Mouse (Mus musculus): ENCODE measurements around the gene Dip2b. TPM values are rescaled to one million over a fixed set of nuclear protein-coding genes. Genes with fewer than 3 reads are reported as not detected.
"Not testable (repeated sequence)": the region's sequence is repeated elsewhere in the genome, so short reads cannot be mapped to it uniquely, and the experiment has no call there.

The Dip2b gene
- polyA plus RNA-seq, 1 experiment from 2014 or later: 14.3 TPM

GRCm38 (mm10) chr15:100247296-100247695 is 208.8 kb downstream of the Dip2b start:
- H3K27me3 ChIP-seq: no peaks in the 10 kb centered on the region
- no peak overlapping the region for H3K9ac ChIP-seq (replicated peaks)
- H3K36me3 ChIP-seq: peaks cover 98% of the 10 kb centered on the region
- ATAC-seq (ENCODE audit: insufficient number of reproducible peaks, insufficient read depth, low FRiP score, low TSS enrichment, low read depth): no peak
- 95% methylated on average over 9 of the region's 9 CpGs for WGBS
- no peaks in the 10 kb centered on the region for H3K9me3 ChIP-seq
- H3K4me3 ChIP-seq (replicated peaks): no peak overlapping the region
- H3K27ac ChIP-seq: no peak overlapping the region
- H3K4me2 ChIP-seq: no peak overlapping the region
- H3K4me1 ChIP-seq (replicated peaks): no peaks in the 10 kb centered on the region

DNA sequence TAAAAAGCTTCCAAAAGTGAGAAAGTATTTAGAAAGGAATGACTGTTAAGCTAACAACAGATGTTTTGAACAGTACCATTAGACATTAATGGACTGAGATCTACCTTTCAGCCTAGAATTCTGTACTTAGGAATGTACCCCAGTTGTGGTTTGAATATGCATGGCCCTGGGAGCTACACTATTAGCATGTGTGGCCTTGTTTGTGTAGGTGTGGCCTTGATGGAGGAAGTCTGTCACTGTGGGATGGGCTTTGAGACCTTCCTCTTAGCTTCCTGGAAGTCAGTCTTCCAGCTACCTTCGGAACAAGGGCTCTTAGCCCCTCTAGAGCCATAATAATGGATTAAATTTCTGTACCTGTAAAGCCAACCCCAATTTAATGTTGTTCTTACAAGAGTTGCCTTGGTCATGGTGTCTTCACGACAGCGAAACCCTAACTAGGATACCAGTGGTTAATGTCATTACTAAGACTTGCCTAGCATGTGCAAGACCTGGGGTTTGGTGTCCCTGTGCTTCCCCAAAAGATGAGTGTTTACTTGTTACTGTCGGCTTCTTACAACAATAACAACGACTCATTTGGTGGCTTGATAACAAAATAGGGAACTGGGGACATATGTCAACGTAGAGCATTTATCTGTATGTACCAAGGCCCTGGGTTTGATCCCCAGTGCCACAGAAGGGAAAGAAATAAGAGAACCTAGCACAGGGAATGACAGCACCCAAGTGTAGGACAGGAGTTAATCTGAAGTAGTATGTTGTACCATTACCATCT is 210.4 kb downstream of the Dip2b start:
- WGBS: 96% methylated on average over 6 of the region's 6 CpGs
- Histone ChIP-seq H3K27ac (no peak overlapping the region), H3K36me3 (peaks cover 97% of the 10 kb centered on the region), H3K27me3 (no peaks in the 10 kb centered on the region), H3K9ac (replicated peaks) (no peak overlapping the region), H3K4me3 (replicated peaks) (no peak overlapping the region), H3K4me1 (replicated peaks) (no peaks in the 10 kb centered on the region), H3K4me2 (no peak overlapping the region), H3K9me3 (no peaks in the 10 kb centered on the region)
- no peak for ATAC-seq (ENCODE audit: insufficient number of reproducible peaks, insufficient read depth, low FRiP score, low TSS enrichment, low read depth)

DNA sequence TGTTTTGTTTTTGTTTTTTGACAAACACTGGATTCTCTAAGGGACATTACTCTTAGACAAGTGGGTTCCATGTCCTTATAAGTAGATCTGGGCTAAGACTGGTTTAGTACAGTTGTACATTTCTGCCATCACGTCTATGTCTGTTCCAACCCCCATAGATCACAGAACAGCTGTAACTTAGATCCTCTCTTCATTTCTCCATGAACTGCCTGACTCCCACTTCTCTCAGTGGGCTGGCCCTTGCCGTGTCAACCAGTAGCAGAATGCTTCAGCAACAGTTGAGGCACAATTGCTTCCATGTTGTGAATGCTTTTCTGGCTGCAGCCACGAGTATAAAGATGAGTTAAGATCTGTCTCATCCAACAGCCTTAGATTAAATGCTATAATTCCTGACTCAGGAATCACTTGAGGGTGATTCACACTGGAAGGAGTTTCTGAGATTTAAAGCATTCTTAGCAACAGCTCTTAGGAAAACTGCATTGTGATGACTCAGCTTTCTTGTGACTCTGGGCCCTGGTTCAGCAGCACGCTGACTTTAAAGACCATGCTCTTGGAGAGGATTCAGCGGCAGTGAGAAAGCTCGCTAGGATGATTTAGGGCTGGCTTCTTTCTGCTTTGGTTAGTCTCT is 212.8 kb downstream of the Dip2b start:
- no peak for ATAC-seq (ENCODE audit: insufficient number of reproducible peaks, insufficient read depth, low FRiP score, low TSS enrichment, low read depth)
- Histone ChIP-seq H3K27ac (no peak overlapping the region), H3K9me3 (no peaks in the 10 kb centered on the region), H3K36me3 (peaks cover 99% of the 10 kb centered on the region), H3K4me2 (no peak overlapping the region), H3K4me1 (replicated peaks) (no peaks in the 10 kb centered on the region), H3K9ac (replicated peaks) (no peak overlapping the region), H3K4me3 (replicated peaks) (no peak overlapping the region), H3K27me3 (no peaks in the 10 kb centered on the region)
- 94% methylated on average over 6 of the region's 6 CpGs for WGBS

DNA sequence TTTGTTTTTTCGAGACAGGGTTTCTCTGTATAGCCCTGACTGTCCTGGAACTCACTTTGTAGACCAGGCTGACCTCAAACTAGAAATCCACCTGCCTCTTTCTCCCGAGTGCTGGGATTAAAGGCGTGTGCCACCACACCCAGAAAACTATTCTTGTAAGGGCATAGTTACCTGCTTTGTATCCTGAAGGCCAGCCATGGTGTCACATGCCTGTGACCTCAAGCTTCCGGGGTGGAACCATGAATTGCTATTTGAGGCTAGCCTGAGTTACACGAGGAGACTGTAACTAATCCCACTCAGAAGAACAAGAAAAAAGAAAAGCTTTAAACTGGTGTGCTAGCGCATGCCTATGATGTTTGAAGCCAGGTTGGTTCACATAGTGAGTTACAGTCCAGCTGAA is 217.9 kb downstream of the Dip2b start:
- Histone ChIP-seq H3K4me2 (no peak overlapping the region), H3K4me3 (replicated peaks) (no peak overlapping the region), H3K4me1 (replicated peaks) (no peaks in the 10 kb centered on the region), H3K27me3 (no peaks in the 10 kb centered on the region), H3K9me3 (no peaks in the 10 kb centered on the region), H3K36me3 (peaks cover 86% of the 10 kb centered on the region), H3K27ac (no peak overlapping the region), H3K9ac (replicated peaks) (no peak overlapping the region)
- ATAC-seq (ENCODE audit: insufficient number of reproducible peaks, insufficient read depth, low FRiP score, low TSS enrichment, low read depth): no peak
- WGBS: 88% methylated on average over 6 of the region's 6 CpGs

- peaks cover 79% of the 10 kb centered on the region for H3K36me3 ChIP-seq
- H3K9ac ChIP-seq (replicated peaks): no peak overlapping the region
- WGBS: 88% methylated on average over 5 of the region's 5 CpGs
- no peak overlapping the region for H3K4me3 ChIP-seq (replicated peaks)
- ATAC-seq (ENCODE audit: insufficient number of reproducible peaks, insufficient read depth, low FRiP score, low TSS enrichment, low read depth): no peak
- no peak overlapping the region for H3K4me2 ChIP-seq
- no peaks in the 10 kb centered on the region for H3K27me3 ChIP-seq
- no peaks in the 10 kb centered on the region for H3K4me1 ChIP-seq (replicated peaks)
- H3K9me3 ChIP-seq: no peaks in the 10 kb centered on the region
- no peak overlapping the region for H3K27ac ChIP-seq
These were observed 218.8 kb downstream of the Dip2b start for GRCm38 (mm10) chr15:100257305-100257704.

DNA sequence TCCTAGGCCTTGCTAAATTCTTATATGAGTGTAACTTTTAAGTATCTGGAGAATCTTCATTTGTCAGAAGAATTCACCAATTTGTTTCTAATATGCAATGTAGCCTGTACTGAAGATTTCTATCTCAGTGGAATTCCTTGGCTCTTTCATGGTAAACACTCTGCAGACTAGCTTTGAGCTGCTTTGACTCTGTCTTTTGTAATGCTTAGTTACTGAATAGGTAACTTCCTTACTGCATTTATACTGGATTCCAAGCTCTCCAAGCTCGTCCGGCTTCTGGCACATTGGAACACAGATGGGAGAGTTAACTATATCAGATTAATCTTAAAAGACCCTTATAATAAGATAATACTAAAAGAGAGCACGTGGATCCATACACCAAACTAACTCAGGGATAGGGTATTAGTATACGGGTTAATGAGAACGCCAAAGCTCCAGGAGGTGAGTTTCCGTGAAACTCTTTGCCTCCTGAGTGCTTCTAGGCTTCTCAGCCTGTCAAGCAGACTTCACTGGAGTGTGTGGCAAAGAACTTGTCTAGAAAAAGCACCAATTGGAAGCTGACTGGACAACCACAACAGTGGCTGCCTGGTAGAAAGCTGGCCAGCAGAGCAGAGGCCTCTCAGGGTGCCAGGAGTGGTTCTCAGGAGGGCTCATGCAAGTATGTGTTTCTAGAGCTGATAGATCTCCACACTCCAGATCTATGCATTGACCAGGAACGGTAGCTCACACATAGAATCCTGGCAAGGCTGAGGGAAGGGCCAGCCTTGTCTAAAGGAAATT is 220.4 kb downstream of the Dip2b start:
- H3K4me1 ChIP-seq (replicated peaks): no peaks in the 10 kb centered on the region
- no peak overlapping the region for H3K9ac ChIP-seq (replicated peaks)
- no peaks in the 10 kb centered on the region for H3K9me3 ChIP-seq
- WGBS: 95% methylated on average over 7 of the region's 7 CpGs
- no peaks in the 10 kb centered on the region for H3K27me3 ChIP-seq
- peaks cover 65% of the 10 kb centered on the region for H3K36me3 ChIP-seq
- H3K27ac ChIP-seq: no peak overlapping the region
- H3K4me2 ChIP-seq: no peak overlapping the region
- ATAC-seq (ENCODE audit: insufficient number of reproducible peaks, insufficient read depth, low FRiP score, low TSS enrichment, low read depth): no peak
- H3K4me3 ChIP-seq (replicated peaks): no peak overlapping the region

DNA sequence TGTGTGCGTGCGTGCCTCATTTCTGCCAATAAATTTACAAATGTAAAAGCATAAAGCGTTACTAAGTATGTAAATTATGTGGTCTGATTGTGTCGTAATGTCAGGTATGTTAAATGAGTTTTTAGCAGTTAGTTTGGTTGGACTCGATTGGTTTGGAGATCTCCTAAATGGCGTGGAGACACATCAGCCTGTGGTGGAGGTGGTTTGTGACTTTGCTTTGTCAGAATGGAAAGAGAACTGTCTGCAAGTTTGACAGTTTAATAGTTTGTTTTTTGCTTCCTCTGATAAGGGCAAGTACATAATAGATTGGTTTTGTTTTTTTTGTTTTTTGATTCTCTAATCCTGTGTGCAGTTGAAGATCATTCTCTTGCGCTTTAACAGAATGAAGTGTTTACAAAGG is 221.9 kb downstream of the Dip2b start:
- peaks cover 50% of the 10 kb centered on the region for H3K36me3 ChIP-seq
- H3K4me2 ChIP-seq; H3K9me3 ChIP-seq; H3K4me3 ChIP-seq (replicated peaks); H3K9ac ChIP-seq (replicated peaks); H3K27ac ChIP-seq; ATAC-seq (ENCODE audit: insufficient number of reproducible peaks, insufficient read depth, low FRiP score, low TSS enrichment, low read depth); H3K4me1 ChIP-seq (replicated peaks); H3K27me3 ChIP-seq: not testable (repeated sequence)
- WGBS: 91% methylated on average over 6 of the region's 7 CpGs

GRCm38 (mm10) chr15:100263246-100263905 is 224.9 kb downstream of the Dip2b start:
- no peak overlapping the region for H3K9ac ChIP-seq (replicated peaks)
- 18% methylated on average over 4 of the region's 4 CpGs for WGBS
- H3K4me1 ChIP-seq (replicated peaks): no peaks in the 10 kb centered on the region
- peaks cover 20% of the 10 kb centered on the region for H3K36me3 ChIP-seq
- no peak for ATAC-seq (ENCODE audit: insufficient number of reproducible peaks, insufficient read depth, low FRiP score, low TSS enrichment, low read depth)
- H3K9me3 ChIP-seq: no peaks in the 10 kb centered on the region
- no peak overlapping the region for H3K4me2 ChIP-seq
- no peaks in the 10 kb centered on the region for H3K27me3 ChIP-seq
- H3K27ac ChIP-seq: no peak overlapping the region
- no peak overlapping the region for H3K4me3 ChIP-seq (replicated peaks)

GRCm38 (mm10) chr15:100265586-100266325 is 227.3 kb downstream of the Dip2b start:
- Histone ChIP-seq H3K4me1 (replicated peaks) (no peaks in the 10 kb centered on the region), H3K9me3 (no peaks in the 10 kb centered on the region), H3K4me2 (no peak overlapping the region), H3K27ac (no peak overlapping the region), H3K36me3 (peaks cover 6% of the 10 kb centered on the region; the same call in 1 of the 2 replicates), H3K27me3 (peaks cover 14% of the 10 kb centered on the region; the same call in 1 of the 2 replicates), H3K9ac (replicated peaks) (no peak overlapping the region), H3K4me3 (replicated peaks) (no peak overlapping the region)
- ATAC-seq (ENCODE audit: insufficient number of reproducible peaks, insufficient read depth, low FRiP score, low TSS enrichment, low read depth): no peak
- WGBS: 80% methylated on average over 4 of the region's 5 CpGs

DNA sequence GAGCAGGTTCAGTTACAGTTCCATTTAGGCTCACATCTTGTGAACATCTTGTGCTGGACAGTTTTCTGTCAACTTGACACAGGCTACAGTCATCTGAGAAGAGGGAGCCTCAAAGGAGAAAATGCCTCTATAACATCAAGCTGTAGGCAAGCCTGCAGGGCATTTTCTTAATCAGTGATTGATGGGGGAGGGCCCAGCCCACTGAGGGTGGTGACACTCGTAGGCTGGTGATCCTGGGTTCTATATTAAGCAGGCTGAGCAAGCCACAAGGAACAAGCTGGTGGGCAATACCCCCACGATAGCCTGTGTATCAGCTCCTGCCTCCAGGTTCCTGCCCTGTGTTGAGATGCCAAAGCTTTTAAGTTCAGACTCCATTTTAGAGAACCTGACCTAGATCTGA is 230.5 kb downstream of the Dip2b start:
- WGBS: 68% methylated on average over 2 of the region's 2 CpGs
- no peaks in the 10 kb centered on the region for H3K4me1 ChIP-seq (replicated peaks)
- no peaks in the 10 kb centered on the region for H3K36me3 ChIP-seq
- H3K4me3 ChIP-seq (replicated peaks): no peak overlapping the region
- peaks cover 6% of the 10 kb centered on the region; the same call in 1 of the 2 replicates for H3K9me3 ChIP-seq
- H3K27ac ChIP-seq: no peak overlapping the region
- peaks cover 14% of the 10 kb centered on the region; the same call in 1 of the 2 replicates for H3K27me3 ChIP-seq
- H3K9ac ChIP-seq (replicated peaks): no peak overlapping the region
- no peak overlapping the region for H3K4me2 ChIP-seq
- ATAC-seq (ENCODE audit: insufficient number of reproducible peaks, insufficient read depth, low FRiP score, low TSS enrichment, low read depth): no peak

Data from limb, embryonic 12.5 days (tissue).